Comparison of ENCODE assay signal across 19 mouse cellular contexts in genomic region chr14:121208159-121208515, GRCm38 (mm10).
DNase-seq lines count a peak whose midpoint lies in the region; ATAC-seq lines count a peak whose summit lies in the region.
"Had no signal": no experiment of that assay in that cellular context is flagged by ENCODE, and none has a peak within 500 bp of the region (broad histone marks: within the 10 kb centered on the region; RNA-seq: fewer than 3 reads in every experiment).

No protein-coding gene starts in this region.

- H3K4me3 ChIP-seq in embryonic facial prominence, embryonic 12.5 days = no peak overlapping the region
- H3K4me3 ChIP-seq in embryonic facial prominence, embryonic 10.5 days = no peak overlapping the region
- H3K4me3 ChIP-seq in kidney, embryonic 16.5 days (ENCODE audit: low read length) = no peak overlapping the region
- H3K4me3 ChIP-seq in limb, embryonic 13.5 days = no peak overlapping the region
- H3K4me3 ChIP-seq: heart, embryonic 10.5 days; myocyte had no signal

- 81% methylated on average over 3 of the region's 3 CpGs for WGBS in embryonic facial prominence, embryonic 12.5 days
- 77% methylated on average over 3 of the region's 3 CpGs for WGBS in embryonic facial prominence, embryonic 10.5 days
- 68% methylated on average over 3 of the region's 3 CpGs for WGBS in kidney, embryonic 16.5 days
- WGBS in limb, embryonic 13.5 days = 50% methylated on average over 3 of the region's 3 CpGs

- no peak overlapping the region for H3K4me2 ChIP-seq in embryonic facial prominence, embryonic 12.5 days (replicated peaks)
- H3K4me2 ChIP-seq in kidney, embryonic 16.5 days (replicated peaks; ENCODE audit: low read depth, low read length) = no peak overlapping the region
- no peak overlapping the region for H3K4me2 ChIP-seq in limb, embryonic 13.5 days (replicated peaks)

- no peaks in the 10 kb centered on the region for H3K27me3 ChIP-seq in embryonic facial prominence, embryonic 12.5 days
- H3K27me3 ChIP-seq in embryonic facial prominence, embryonic 10.5 days (replicated peaks; ENCODE audit: low read depth, poor library complexity, severe bottlenecking) = no peaks in the 10 kb centered on the region
- H3K27me3 ChIP-seq in kidney, embryonic 16.5 days (ENCODE audit: insufficient read depth, low read length) = no peaks in the 10 kb centered on the region
- H3K27me3 ChIP-seq in limb, embryonic 13.5 days = no peaks in the 10 kb centered on the region
- H3K27me3 ChIP-seq: CH12.LX had no signal

- H3K9me3 ChIP-seq in embryonic facial prominence, embryonic 12.5 days = no peaks in the 10 kb centered on the region
- H3K9me3 ChIP-seq in embryonic facial prominence, embryonic 10.5 days = no peaks in the 10 kb centered on the region
- no peaks in the 10 kb centered on the region for H3K9me3 ChIP-seq in kidney, embryonic 16.5 days (ENCODE audit: low read length)
- no peaks in the 10 kb centered on the region for H3K9me3 ChIP-seq in limb, embryonic 13.5 days
- H3K9me3 ChIP-seq: heart, embryonic 10.5 days had no signal

- H3K4me1 ChIP-seq in embryonic facial prominence, embryonic 12.5 days = peaks cover 13% of the 10 kb centered on the region; the same call in 1 of the 2 replicates
- H3K4me1 ChIP-seq in embryonic facial prominence, embryonic 10.5 days = peaks cover 13% of the 10 kb centered on the region; the same call in 1 of the 2 replicates
- peaks cover 21% of the 10 kb centered on the region for H3K4me1 ChIP-seq in kidney, embryonic 16.5 days (ENCODE audit: insufficient read depth, low read length)
- H3K4me1 ChIP-seq in limb, embryonic 13.5 days = peaks cover 53% of the 10 kb centered on the region

- H3K36me3 ChIP-seq in embryonic facial prominence, embryonic 12.5 days = peaks cover 29% of the 10 kb centered on the region
- H3K36me3 ChIP-seq in embryonic facial prominence, embryonic 10.5 days (replicated peaks) = peaks cover 52% of the 10 kb centered on the region
- H3K36me3 ChIP-seq in kidney, embryonic 16.5 days (ENCODE audit: insufficient read depth, low read length) = peaks cover 9% of the 10 kb centered on the region
- peaks cover 35% of the 10 kb centered on the region for H3K36me3 ChIP-seq in limb, embryonic 13.5 days

- H3K27ac ChIP-seq in embryonic facial prominence, embryonic 12.5 days = 0 out of 2 replicates have a peak overlapping the region, but pooled peaks have one; percentile 36
- no peak overlapping the region for H3K27ac ChIP-seq in embryonic facial prominence, embryonic 10.5 days (replicated peaks)
- H3K27ac ChIP-seq in kidney, embryonic 16.5 days (ENCODE audit: low read length) = peak overlapping the region; percentile 9; the same call in 1 of the 2 replicates
- H3K27ac ChIP-seq in limb, embryonic 13.5 days = peak overlapping the region; percentile 69; the same call in 1 of the 2 replicates
- H3K27ac ChIP-seq: heart, embryonic 10.5 days; hindbrain, postnatal 0 days; liver, embryonic 14.5 days had no signal

- no peak overlapping the region for H3K9ac ChIP-seq in embryonic facial prominence, embryonic 12.5 days
- H3K9ac ChIP-seq in kidney, embryonic 16.5 days (replicated peaks; ENCODE audit: low read length) = no peak overlapping the region
- no peak overlapping the region for H3K9ac ChIP-seq in limb, embryonic 13.5 days
- H3K9ac ChIP-seq: liver, embryonic 14.5 days had no signal

- DNase-seq in embryonic facial prominence, embryonic 10.5 days (ENCODE audit: low spot score) = no peak
- no peak for DNase-seq in kidney, adult 9 months
- DNase-seq in cerebellum, adult 8-10 months = peak; percentile 32
- no peak for DNase-seq in left cerebral cortex, adult 8-10 months (ENCODE audit: low spot score in 2 of 2)
- DNase-seq: adrenal gland, adult 8-10 months; heart, postnatal 36 days; kidney, adult 11 months; midbrain, embryonic 14.5 days; retina, postnatal 1 day; thymus, adult 2 months had no signal

- ATAC-seq in embryonic facial prominence, embryonic 12.5 days (ENCODE audit: insufficient number of reproducible peaks, insufficient read depth, low FRiP score, low TSS enrichment) = no peak
- no peak for ATAC-seq in kidney, embryonic 16.5 days (ENCODE audit: low FRiP score, low TSS enrichment)
- ATAC-seq in limb, embryonic 13.5 days (ENCODE audit: low FRiP score, low read depth) = no peak
- ATAC-seq in granulocyte monocyte progenitor cell, adult 5-6 weeks (replicated peaks; ENCODE audit: poor library complexity, severe bottlenecking) = no peak
- ATAC-seq: hindbrain, postnatal 0 days had no signal
